Mouse (Mus musculus): ENCODE data around the gene Mrvi1.

Mrvi1 gene

GRCm38 (mm10) chr7:110977699-110978392 is 4.4 kb downstream of the Mrvi1 start:
- DNase-seq: no peak

GRCm38 (mm10) chr7:110973450-110973849 is 8.8 kb downstream of the Mrvi1 start:
- peak; percentile 23 for DNase-seq

GRCm38 (mm10) chr7:110972796-110973195 is 9.5 kb downstream of the Mrvi1 start:
- DNase-seq: peak; percentile 56

DNA sequence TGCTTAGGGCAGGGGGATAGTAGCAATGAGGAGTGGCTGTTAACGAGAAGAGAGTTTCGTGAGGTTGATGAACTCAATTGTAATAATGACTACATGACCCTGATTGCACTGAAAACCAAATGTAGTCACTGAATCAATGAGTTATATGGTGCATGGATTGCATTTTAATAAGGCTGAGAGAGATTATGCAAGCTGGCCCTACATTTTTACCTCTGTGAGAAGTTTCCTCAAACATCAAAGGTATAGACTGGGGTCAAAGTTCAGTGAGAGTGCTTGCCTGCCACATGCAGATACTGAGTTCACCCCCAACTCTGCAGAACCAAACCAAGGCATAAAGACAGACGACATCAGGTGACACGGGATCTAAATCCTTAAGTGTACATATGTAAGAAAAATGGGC is 14.9 kb downstream of the Mrvi1 start:
- DNase-seq: no peak

DNA sequence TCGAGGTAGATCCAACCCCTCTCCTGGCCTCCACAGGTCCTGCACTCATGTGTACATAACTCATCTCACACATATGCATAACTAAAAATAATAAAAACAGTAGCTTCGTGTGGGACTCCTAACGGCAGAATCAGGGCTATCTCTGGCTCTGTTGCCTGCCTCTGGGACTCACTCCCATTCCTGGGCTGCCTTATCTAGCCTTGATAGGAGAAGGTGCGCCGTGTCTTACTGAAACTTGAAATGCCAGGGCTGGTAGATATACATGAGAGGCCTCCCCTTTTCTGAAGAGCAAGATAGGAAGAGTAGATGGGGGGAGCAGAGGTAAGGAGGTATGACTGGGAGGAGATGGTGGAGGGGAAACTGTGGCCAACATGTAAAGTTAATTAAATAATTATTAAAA is 15.4 kb downstream of the Mrvi1 start:
- no peak for DNase-seq

DNA sequence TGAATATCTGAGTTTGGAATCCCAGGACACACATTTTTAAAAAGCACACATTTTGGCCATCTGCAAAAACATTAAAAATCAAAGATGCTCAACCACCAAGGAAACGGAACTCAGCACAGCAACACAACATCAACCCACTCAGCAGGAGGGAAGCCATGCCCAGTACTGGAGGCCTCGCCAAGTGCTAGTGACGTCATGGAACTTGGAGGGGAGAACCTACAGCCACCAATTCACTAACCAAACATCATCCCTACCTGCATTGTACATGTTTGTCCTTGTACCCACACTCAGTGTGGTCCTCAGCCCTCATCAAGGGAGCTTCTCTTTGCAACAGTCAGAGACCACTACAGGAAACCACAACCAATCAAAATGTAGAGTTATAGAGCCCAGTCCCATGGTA is 16.9 kb downstream of the Mrvi1 start:
- DNase-seq: no peak

GRCm38 (mm10) chr7:110963655-110963997 is 18.6 kb downstream of the Mrvi1 start:
- no peak for DNase-seq

GRCm38 (mm10) chr7:110962943-110963654 is 19.2 kb downstream of the Mrvi1 start:
- no peak for DNase-seq

DNA sequence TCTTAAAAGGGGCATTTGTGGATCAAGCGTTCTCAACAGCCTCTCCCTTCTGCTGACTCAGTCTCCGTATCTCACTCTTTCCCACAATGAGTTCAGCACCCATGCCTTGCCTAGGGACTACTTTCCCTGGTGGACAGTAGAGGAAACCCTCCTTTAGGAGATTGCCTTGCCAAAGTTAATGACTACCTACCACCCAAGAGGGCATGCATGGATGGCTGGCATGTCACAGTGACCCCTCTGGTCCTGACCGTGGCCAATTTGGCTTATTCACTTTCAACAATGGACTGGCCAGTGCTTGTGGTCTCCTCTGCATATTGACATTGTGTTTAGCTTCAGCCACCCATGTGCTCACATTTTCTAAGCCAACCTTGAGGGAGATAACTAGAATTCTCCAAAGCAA is 19.8 kb downstream of the Mrvi1 start:
- peak; percentile 28 for DNase-seq

GRCm38 (mm10) chr7:110956422-110957170 is 25.7 kb downstream of the Mrvi1 start:
- no peak for DNase-seq

DNA sequence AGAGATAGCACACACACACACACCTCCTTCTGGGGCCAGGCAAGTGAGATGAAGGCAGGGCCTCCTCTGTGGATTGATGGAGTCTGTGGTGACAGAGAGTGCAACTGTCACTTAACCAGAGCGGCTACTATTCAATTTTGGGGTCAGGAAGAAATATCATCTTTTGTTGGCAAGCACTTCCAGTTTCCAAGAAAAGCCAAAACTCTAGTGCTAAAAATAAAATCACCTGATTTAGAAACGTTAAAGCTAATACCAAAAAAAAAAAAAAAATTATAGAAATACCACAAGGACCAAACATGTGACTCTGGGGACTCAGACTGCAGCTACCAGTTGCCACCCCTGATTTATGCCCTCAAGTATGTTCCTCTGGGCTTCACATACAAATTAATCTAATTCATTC is 26.7 kb downstream of the Mrvi1 start:
- DNase-seq: no peak

GRCm38 (mm10) chr7:110954072-110954858 is 28.0 kb downstream of the Mrvi1 start:
- no peak for DNase-seq

DNA sequence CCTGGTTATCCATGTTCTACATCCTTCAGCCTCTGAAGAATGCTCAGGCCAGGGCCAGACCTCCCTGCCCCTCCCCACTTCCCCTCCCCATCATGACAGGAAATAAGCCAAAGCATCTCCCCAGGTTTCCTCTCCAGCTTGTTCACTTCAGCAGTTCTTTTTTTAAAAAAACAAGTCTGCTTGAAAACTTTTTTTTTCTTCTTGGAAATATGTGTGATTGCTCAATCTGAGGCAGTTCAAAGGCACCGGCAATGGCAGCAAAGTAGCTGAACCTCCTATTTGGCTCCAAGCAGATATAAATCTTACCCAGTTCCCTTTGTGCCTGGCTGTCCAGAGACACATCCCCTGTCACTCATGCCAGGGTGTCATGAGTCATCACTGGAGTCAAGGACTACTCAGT is 29.1 kb downstream of the Mrvi1 start:
- DNase-seq: peak; percentile 29

DNA sequence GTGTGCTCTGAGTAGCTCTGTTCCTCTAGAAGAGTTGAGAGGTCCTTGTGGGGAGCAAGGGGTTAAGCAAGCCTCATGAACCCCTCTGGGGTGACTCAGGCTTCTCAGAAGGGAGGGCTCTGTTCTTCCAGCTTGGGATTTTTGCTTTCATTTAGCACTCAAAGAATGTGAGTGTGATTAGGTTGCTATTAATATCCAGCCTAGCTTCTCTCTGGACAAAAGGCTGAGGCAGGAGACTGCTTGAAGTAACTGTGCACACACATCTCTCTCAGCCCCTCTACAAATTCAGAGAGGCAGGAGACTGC is 31.7 kb downstream of the Mrvi1 start:
- no peak for DNase-seq

GRCm38 (mm10) chr7:110949785-110950620 is 32.3 kb downstream of the Mrvi1 start:
- no peak for DNase-seq

GRCm38 (mm10) chr7:110948579-110948978 is 33.7 kb downstream of the Mrvi1 start:
- DNase-seq: no peak

GRCm38 (mm10) chr7:110947616-110948015 is 34.6 kb downstream of the Mrvi1 start:
- no peak for DNase-seq

DNA sequence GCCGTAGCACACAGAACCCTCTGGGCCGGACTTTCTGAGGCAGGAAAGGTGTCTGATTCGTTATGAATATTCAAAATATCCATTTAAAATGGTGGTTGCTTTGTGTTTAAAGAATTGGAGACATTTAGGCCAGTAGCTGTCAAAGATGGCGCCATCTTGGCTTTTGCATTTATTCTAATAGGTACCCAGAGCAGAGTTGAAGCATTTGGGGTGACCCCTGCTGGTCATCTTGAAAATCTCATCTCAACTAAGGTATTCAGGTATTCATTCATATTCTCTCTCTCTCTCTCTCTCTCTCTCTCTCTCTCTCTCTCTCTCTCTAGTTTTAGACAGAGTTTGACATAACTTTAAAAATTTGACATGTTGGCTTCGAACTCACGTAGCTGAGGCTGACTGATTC is 35.5 kb downstream of the Mrvi1 start:
- DNase-seq: no peak

GRCm38 (mm10) chr7:110944321-110944720 is 37.9 kb downstream of the Mrvi1 start:
- DNase-seq: no peak

DNA sequence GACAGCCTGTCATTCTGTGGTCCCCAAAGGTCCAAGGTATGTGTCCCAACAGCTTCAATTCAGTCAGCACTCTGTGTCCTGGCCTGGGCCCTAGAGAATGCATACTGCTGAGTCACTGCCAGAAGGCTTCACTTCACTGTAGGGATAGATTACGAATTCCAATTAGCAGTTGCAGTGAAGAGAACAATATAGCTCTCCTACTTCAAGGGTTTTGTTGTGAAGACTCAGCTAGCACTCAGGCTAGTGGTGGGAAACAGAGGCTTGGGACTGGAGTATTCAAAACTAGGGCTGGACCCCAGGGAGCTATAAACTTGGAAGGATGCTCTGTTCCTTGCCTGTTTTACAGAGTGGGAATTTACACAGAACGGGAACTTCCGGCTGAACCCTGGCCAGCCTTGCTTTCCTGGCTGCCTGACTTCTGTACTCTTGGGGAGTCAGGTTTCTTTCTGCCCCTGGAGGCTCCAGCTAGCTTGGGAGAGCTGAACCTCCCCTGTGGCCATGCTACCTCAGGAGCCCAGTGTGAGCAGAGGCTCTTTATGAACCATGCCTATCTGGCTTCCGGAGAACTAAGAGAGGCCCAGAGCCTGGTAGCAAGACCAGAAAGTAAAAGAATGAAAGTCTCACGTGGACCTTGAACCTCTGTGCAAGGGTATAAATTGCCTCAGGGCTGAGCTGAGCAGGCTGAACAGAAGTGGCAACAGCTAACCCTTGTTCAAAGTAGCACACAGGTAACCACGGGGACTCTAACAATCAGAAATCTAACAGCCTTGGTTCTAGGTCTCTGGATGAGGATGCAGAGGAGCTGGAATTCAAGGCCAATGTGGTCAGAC is 40.3 kb downstream of the Mrvi1 start:
- DNase-seq: peak; percentile 55

- DNase-seq: no peak
These were observed 41.1 kb downstream of the Mrvi1 start for GRCm38 (mm10) chr7:110941116-110941521.

Measured in kidney, adult 11 months (tissue).